ENCODE assay signal across 8 mouse cellular contexts in the genomic region with DNA sequence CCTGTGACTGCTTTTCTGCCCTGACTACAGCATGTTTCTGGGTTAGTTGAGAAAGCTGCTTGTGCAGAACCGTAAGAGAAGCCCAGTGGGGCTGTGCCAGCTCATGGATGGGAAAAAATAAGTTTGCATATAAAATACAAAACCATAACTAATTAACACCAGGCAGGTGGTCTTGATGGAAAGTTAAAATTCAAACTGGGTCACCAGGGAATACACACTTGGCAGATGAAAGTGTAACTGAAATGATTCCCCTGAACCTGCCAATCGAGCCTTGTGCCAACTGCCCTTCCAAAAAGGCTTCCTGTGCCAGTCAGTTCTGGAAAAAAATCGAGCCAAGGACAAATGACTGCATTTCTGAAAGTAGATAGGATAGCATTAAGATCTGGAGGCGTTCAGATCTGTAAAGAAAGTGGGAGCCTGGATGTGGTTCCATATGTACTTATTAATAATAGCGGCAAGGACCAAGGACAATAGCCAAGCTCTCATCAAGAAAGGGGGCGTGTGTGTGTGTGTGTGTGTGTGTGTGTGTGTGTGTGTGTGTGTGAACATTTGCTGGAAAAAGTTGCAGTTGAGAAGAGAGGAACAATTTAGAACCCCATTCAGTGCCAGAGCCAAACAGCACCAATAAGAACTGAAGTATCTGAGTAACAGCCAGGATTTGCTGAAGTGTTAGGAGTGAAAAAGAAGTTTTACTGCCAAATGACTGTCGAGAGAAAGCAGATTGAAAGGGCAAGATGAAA.
DNase-seq lines count a peak whose midpoint lies in the region; ATAC-seq and TF ChIP-seq lines count a peak whose summit lies in the region.

No protein-coding gene starts in this region.

- H3K27ac ChIP-seq in lung, embryonic 14.5 days (ENCODE audit: low read depth), result no peak overlapping the region
- H3K27ac ChIP-seq in lung, postnatal 0 days (ENCODE audit: low read length), result no peak overlapping the region
- H3K27ac ChIP-seq in hindbrain, embryonic 15.5 days (replicated peaks), result peak overlapping the region; percentile 36; the same call in 1 of the 2 replicates

- H3K9ac ChIP-seq in lung, embryonic 14.5 days, result no peak overlapping the region
- no peak overlapping the region for H3K9ac ChIP-seq in lung, postnatal 0 days (replicated peaks; ENCODE audit: low read depth)
- no peak overlapping the region for H3K9ac ChIP-seq in hindbrain, embryonic 15.5 days

- no peaks in the 10 kb centered on the region for H3K4me1 ChIP-seq in lung, embryonic 14.5 days (ENCODE audit: insufficient read depth)
- no peaks in the 10 kb centered on the region for H3K4me1 ChIP-seq in lung, postnatal 0 days (ENCODE audit: insufficient read depth, low read depth, low read length)
- H3K4me1 ChIP-seq in hindbrain, embryonic 15.5 days (replicated peaks), result peaks cover 6% of the 10 kb centered on the region; the same call in 1 of the 2 replicates

- H3K36me3 ChIP-seq in lung, embryonic 14.5 days (ENCODE audit: insufficient read depth), result no peaks in the 10 kb centered on the region
- H3K36me3 ChIP-seq in lung, postnatal 0 days (ENCODE audit: insufficient read depth, low read length), result no peaks in the 10 kb centered on the region
- no peaks in the 10 kb centered on the region for H3K36me3 ChIP-seq in hindbrain, embryonic 15.5 days

- TF ChIP-seq EP300 in lung, postnatal 0 days (IDR thresholded peaks at IDR 0.05), result no peak

- DNase-seq in lung, embryonic 14.5 days, result peak; percentile 5
- DNase-seq in lung, postnatal 0 days (ENCODE audit: low spot score), result no peak
- DNase-seq in cerebellum, adult 18-20 months, result peak; percentile 9 to 30
- DNase-seq in left cerebral cortex, postnatal 4 days, result peak; percentile 88
- DNase-seq in thymus, postnatal 0 days (ENCODE audit: low spot score), result no peak
- no peak for DNase-seq in testis, postnatal 10 days (ENCODE audit: low spot score)
- no peak for DNase-seq in ovary, postnatal 14 days (ENCODE audit: low spot score)

- TF ChIP-seq CTCF in lung, embryonic 14.5 days (IDR thresholded peaks at IDR 0.05; ENCODE audit: low read depth), result no peak
- no peak for TF ChIP-seq CTCF in lung, postnatal 0 days (IDR thresholded peaks at IDR 0.05)

- H3K9me3 ChIP-seq in lung, embryonic 14.5 days (ENCODE audit: low read depth, low read length), result no peaks in the 10 kb centered on the region
- no peaks in the 10 kb centered on the region for H3K9me3 ChIP-seq in lung, postnatal 0 days (ENCODE audit: low read length)
- no peaks in the 10 kb centered on the region for H3K9me3 ChIP-seq in hindbrain, embryonic 15.5 days

- H3K4me2 ChIP-seq in lung, embryonic 14.5 days, result no peak overlapping the region
- no peak overlapping the region for H3K4me2 ChIP-seq in lung, postnatal 0 days (replicated peaks; ENCODE audit: low read depth, low read length)
- no peak overlapping the region for H3K4me2 ChIP-seq in hindbrain, embryonic 15.5 days

- intact Hi-C loops in left cerebral cortex, postnatal 4 days (cut with DNase I), result no loop called here

- WGBS in lung, embryonic 14.5 days, result 56% methylated on average over 7 of the region's 7 CpGs
- WGBS in lung, postnatal 0 days, result 56% methylated on average over 7 of the region's 7 CpGs
- 51% methylated on average over 7 of the region's 7 CpGs for WGBS in hindbrain, embryonic 15.5 days

- H3K27me3 ChIP-seq in lung, embryonic 14.5 days (ENCODE audit: insufficient read depth, low read length), result no peaks in the 10 kb centered on the region
- no peaks in the 10 kb centered on the region for H3K27me3 ChIP-seq in lung, postnatal 0 days (replicated peaks; ENCODE audit: insufficient read depth, low read length)
- H3K27me3 ChIP-seq in hindbrain, embryonic 15.5 days, result no peaks in the 10 kb centered on the region

- H3K4me3 ChIP-seq in lung, embryonic 14.5 days (ENCODE audit: low read depth, low read length), result no peak overlapping the region
- no peak overlapping the region for H3K4me3 ChIP-seq in lung, postnatal 0 days (ENCODE audit: low read depth, low read length)
- H3K4me3 ChIP-seq in hindbrain, embryonic 15.5 days, result no peak overlapping the region

- ATAC-seq in lung, embryonic 14.5 days (ENCODE audit: insufficient read depth), result no peak
- ATAC-seq in lung, postnatal 0 days, result no peak
- ATAC-seq in hindbrain, embryonic 15.5 days (ENCODE audit: low FRiP score, low read depth), result peak; percentile 83

Comparison
In these comparisons a context has a peak if more than half of its experiments do, and no peak if none do; other contexts are left out.
1. DNase-seq: peak in lung, embryonic 14.5 days (single experiment), cerebellum, adult 18-20 months (2 of 2) and left cerebral cortex, postnatal 4 days (single experiment); none in lung, postnatal 0 days (single experiment), thymus, postnatal 0 days (single experiment), testis, postnatal 10 days (single experiment) and ovary, postnatal 14 days (single experiment).